ENCODE assay signal across 12 mouse cellular contexts in the genomic region with DNA sequence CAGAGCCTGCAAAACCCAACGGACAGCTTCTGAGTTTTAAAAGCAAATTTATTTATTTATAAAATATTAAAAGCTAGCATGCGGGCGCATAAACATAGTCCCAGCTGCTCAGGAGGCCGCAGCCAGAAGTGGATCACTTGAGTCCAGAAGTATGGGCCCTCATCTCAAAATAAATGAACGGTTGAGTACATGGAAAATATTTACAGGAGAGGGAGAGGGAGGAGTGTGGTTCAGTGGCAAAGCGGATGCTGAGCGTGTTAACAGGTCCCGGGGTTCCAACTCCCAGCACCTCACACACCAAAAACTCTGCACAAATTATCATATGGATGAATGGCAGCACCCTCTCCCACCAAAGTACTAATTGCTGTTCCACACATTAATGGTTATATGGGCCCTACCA. TPM values are rescaled to one million over a fixed set of nuclear protein-coding genes. Genes with fewer than 3 reads are reported as not detected.
"Had no signal": no experiment of that assay in that cellular context is flagged by ENCODE, and none has a peak within 500 bp of the region (broad histone marks: within the 10 kb centered on the region; RNA-seq: fewer than 3 reads in every experiment).

No protein-coding gene starts in this region.

- H3K36me3 ChIP-seq: intestine, embryonic 15.5 days; limb, embryonic 12.5 days; liver, embryonic 13.5 days; midbrain, embryonic 13.5 days; neural tube, embryonic 13.5 days had no signal

- DNase-seq: liver; liver, embryonic 13.5 days; liver, postnatal 0 days had no signal

- H3K27me3 ChIP-seq: midbrain, embryonic 13.5 days; neural tube, embryonic 13.5 days had no signal

- ATAC-seq: intestine, embryonic 15.5 days; liver, postnatal 0 days; midbrain, embryonic 13.5 days had no signal

- H3K4me3 ChIP-seq: intestine, embryonic 15.5 days; layer of hippocampus, adult 2 months; limb, embryonic 12.5 days; liver, embryonic 13.5 days; midbrain, embryonic 13.5 days; neural tube, embryonic 13.5 days had no signal

- H3K9ac ChIP-seq: intestine, embryonic 15.5 days; limb, embryonic 12.5 days; liver, embryonic 13.5 days; liver, postnatal 0 days; midbrain, embryonic 13.5 days had no signal

- H3K27ac ChIP-seq: intestine, embryonic 15.5 days; layer of hippocampus, adult 2 months; limb, embryonic 12.5 days; liver, embryonic 13.5 days; midbrain, embryonic 13.5 days; neural tube, embryonic 13.5 days had no signal

- H3K9me3 ChIP-seq: intestine, embryonic 15.5 days; limb, embryonic 12.5 days; liver, embryonic 13.5 days; midbrain, embryonic 13.5 days; neural tube, embryonic 13.5 days had no signal

RNA-seq across cellular contexts. Expression of gene Rab36, which starts 21.5 kb away (rescaled TPM):
- total RNA-seq: megakaryocyte-erythroid progenitor cell, adult 5-6 weeks had no signal

RNA-seq across cellular contexts. Expression of gene Rsph14, which starts 25.9 kb away (rescaled TPM):
- total RNA-seq: megakaryocyte-erythroid progenitor cell, adult 5-6 weeks had no signal
- polyA plus RNA-seq: intestine, embryonic 15.5 days; kidney, embryonic 14.5 days; limb, embryonic 12.5 days; liver, embryonic 13.5 days; liver, postnatal 0 days; myocyte; stomach, postnatal 0 days had no signal
